Mouse (Mus musculus) lung, embryonic 14.5 days (tissue): ENCODE measurements around the gene Serpine2. TPM values are rescaled to one million over a fixed set of nuclear protein-coding genes. Genes with fewer than 3 reads are reported as not detected.

Experiments
- ATAC-seq: fragments of 200-750 bp; cut with Nextera tagmentation; 2 replicates; pipeline ENCODE4 v1.8.0; 2017; ENCODE audit warnings: mild to moderate bottlenecking, moderate TSS enrichment, moderate library complexity; ENCODE audit not compliant: insufficient read depth
- DNase-seq: peaks from one replicate; pipeline ENCODE4 v3.0.0-alpha.2; 2015
- H3K27ac ChIP-seq: fragments of 300-500 bp; sonication (generic); 2 replicates; pipeline ENCODE4 v1.5.1; 2014; ENCODE audit warnings: low read depth, mild to moderate bottlenecking, moderate library complexity
- H3K27me3 ChIP-seq: fragments of 300-500 bp; sonication (generic); 2 replicates; pipeline ENCODE4 v1.6.1; 2014; ENCODE audit warnings: low read length, control low read depth; ENCODE audit not compliant: insufficient read depth
- H3K36me3 ChIP-seq: fragments of 300-500 bp; sonication (generic); 2 replicates; pipeline ENCODE4 v1.6.1; 2014; ENCODE audit warnings: control low read depth; ENCODE audit not compliant: insufficient read depth
- H3K4me1 ChIP-seq: fragments of 300-500 bp; sonication (generic); 2 replicates; pipeline ENCODE4 v1.6.1; 2014; ENCODE audit warnings: antibody characterized with exemption, control low read depth; ENCODE audit not compliant: insufficient read depth
- H3K4me2 ChIP-seq: fragments of 300-500 bp; sonication (generic); 2 replicates; pipeline ENCODE4 v1.6.1; 2014; ENCODE audit warnings: mild to moderate bottlenecking
- H3K4me3 ChIP-seq: fragments of 300-500 bp; sonication (generic); 2 replicates; pipeline ENCODE4 v1.5.1; 2014; ENCODE audit warnings: low read depth, low read length
- H3K9ac ChIP-seq: fragments of 300-500 bp; sonication (generic); 2 replicates; pipeline ENCODE4 v1.6.1; 2014
- H3K9me3 ChIP-seq: fragments of 300-500 bp; sonication (generic); 2 replicates; pipeline ENCODE4 v1.6.1; 2016; ENCODE audit warnings: low read depth, low read length, control low read depth
- CTCF ChIP-seq: IDR thresholded peaks from 2 replicates; pipeline ENCODE4 v1.5.1; 2016; ENCODE audit warnings: antibody characterized with exemption, low read depth
- WGBS: fragments of 180-500 bp; shearing (Covaris S2); extraction: QIAGEN DNeasy Blood & Tissue Kit; methylation state at CpG from one replicate; pipeline ENCODE4 v1.1.7; 2014; 5-methylcytosine and 5-hydroxymethylcytosine counted together
- polyA plus RNA-seq: library from polyadenylated mRNA; unstranded; fragments of >200 nt; fragmentation: Nextera tagmentation; extraction: Ambion mirVana; gene quantifications from 2 replicates; pipeline ENCODE4 v1.2.1, GENCODE M21; 2014

The Serpine2 gene
- polyA plus RNA-seq: 341 and 345 TPM in 2 replicates

GRCm38 (mm10) chr1:79861130-79861942 is at the start of gene Serpine2:
Serpine2 (minus strand) TSS chr1:79861180.
- WGBS: 10% methylated on average over 6 of the region's 6 CpGs
- H3K27ac ChIP-seq: peak within 1 kb of the TSS; percentile 89
- H3K9ac ChIP-seq: no peak within 1 kb of the TSS
- no peaks in the 10 kb centered on the region for H3K9me3 ChIP-seq
- no peaks in the 10 kb centered on the region for H3K36me3 ChIP-seq
- DNase-seq (peak; percentile 94), ATAC-seq (peak; percentile 18; the same call in 1 of the 2 replicates)
- peak within 1 kb of the TSS; percentile 46 for H3K4me2 ChIP-seq
- H3K4me1 ChIP-seq: peaks cover 23% of the 10 kb centered on the region
- H3K4me3 ChIP-seq: no peak within 1 kb of the TSS
- H3K27me3 ChIP-seq: no peaks in the 10 kb centered on the region
- TF ChIP-seq CTCF: no peak

- peak; percentile 28 for DNase-seq
- no peak overlapping the region for H3K27ac ChIP-seq
- H3K27me3 ChIP-seq: no peaks in the 10 kb centered on the region
- 72% methylated on average over 4 of the region's 4 CpGs for WGBS
- no peaks in the 10 kb centered on the region for H3K4me1 ChIP-seq
- no peak for TF ChIP-seq CTCF
- no peaks in the 10 kb centered on the region for H3K36me3 ChIP-seq
- H3K4me2 ChIP-seq: no peak overlapping the region
- no peak for ATAC-seq
- H3K4me3 ChIP-seq: no peak overlapping the region
- no peak overlapping the region for H3K9ac ChIP-seq
- H3K9me3 ChIP-seq: no peaks in the 10 kb centered on the region
These were observed 46.8 kb upstream of the Serpine2 start for GRCm38 (mm10) chr1:79907811-79908210.

GRCm38 (mm10) chr1:79905241-79905640 is 44.3 kb upstream of the Serpine2 start:
- Histone ChIP-seq H3K4me3 (no peak overlapping the region), H3K4me2 (no peak overlapping the region), H3K9ac (no peak overlapping the region), H3K4me1 (no peaks in the 10 kb centered on the region), H3K36me3 (no peaks in the 10 kb centered on the region), H3K9me3 (no peaks in the 10 kb centered on the region), H3K27me3 (no peaks in the 10 kb centered on the region), H3K27ac (no peak overlapping the region)
- 35% methylated on average over 3 of the region's 3 CpGs for WGBS
- peak; percentile 13 for DNase-seq
- TF ChIP-seq CTCF: no peak
- ATAC-seq: no peak; the same call in 1 of the 2 replicates

- Histone ChIP-seq H3K36me3 (no peaks in the 10 kb centered on the region), H3K9ac (no peak overlapping the region), H3K27me3 (no peaks in the 10 kb centered on the region), H3K27ac (no peak overlapping the region), H3K4me3 (no peak overlapping the region), H3K4me1 (no peaks in the 10 kb centered on the region), H3K4me2 (no peak overlapping the region), H3K9me3 (no peaks in the 10 kb centered on the region)
- DNase-seq (no peak), ATAC-seq (no peak)
- no peak for TF ChIP-seq CTCF
- 78% methylated on average over 2 of the region's 2 CpGs for WGBS
These were observed 41.9 kb upstream of the Serpine2 start for GRCm38 (mm10) chr1:79902901-79903300.

- Histone ChIP-seq H3K27ac (no peak overlapping the region), H3K4me1 (peaks cover 3% of the 10 kb centered on the region; the same call in 1 of the 2 replicates), H3K4me3 (no peak overlapping the region), H3K27me3 (no peaks in the 10 kb centered on the region), H3K36me3 (no peaks in the 10 kb centered on the region), H3K9me3 (no peaks in the 10 kb centered on the region), H3K9ac (no peak overlapping the region), H3K4me2 (no peak overlapping the region)
- 18% methylated on average over 3 of the region's 3 CpGs for WGBS
- ATAC-seq: peak; percentile 75; the same call in 1 of the 2 replicates
- peak; percentile 75 for DNase-seq
- TF ChIP-seq CTCF: no peak
These were observed 21.7 kb upstream of the Serpine2 start for GRCm38 (mm10) chr1:79882648-79883047.

GRCm38 (mm10) chr1:79874741-79875140 is 13.8 kb upstream of the Serpine2 start:
- H3K27ac ChIP-seq: no peak overlapping the region
- DNase-seq (peak; percentile 23), ATAC-seq (peak; percentile 31; the same call in 1 of the 2 replicates)
- no peak overlapping the region for H3K9ac ChIP-seq
- no peaks in the 10 kb centered on the region for H3K36me3 ChIP-seq
- no peak overlapping the region for H3K4me2 ChIP-seq
- 69% methylated on average over 3 of the region's 3 CpGs for WGBS
- no peak for TF ChIP-seq CTCF
- H3K4me1 ChIP-seq: no peaks in the 10 kb centered on the region
- no peaks in the 10 kb centered on the region for H3K9me3 ChIP-seq
- no peaks in the 10 kb centered on the region for H3K27me3 ChIP-seq
- no peak overlapping the region for H3K4me3 ChIP-seq

GRCm38 (mm10) chr1:79860411-79861039 is 455 bp downstream of the Serpine2 start:
- no peaks in the 10 kb centered on the region for H3K9me3 ChIP-seq
- TF ChIP-seq CTCF: no peak
- peak; percentile 70 for ATAC-seq
- no peaks in the 10 kb centered on the region for H3K27me3 ChIP-seq
- peaks cover 23% of the 10 kb centered on the region for H3K4me1 ChIP-seq
- H3K4me3 ChIP-seq: no peak overlapping the region
- WGBS: 19% methylated on average over 12 of the region's 12 CpGs
- H3K36me3 ChIP-seq: no peaks in the 10 kb centered on the region
- H3K27ac ChIP-seq: peak overlapping the region; percentile 89
- H3K9ac ChIP-seq: no peak overlapping the region
- peak overlapping the region; percentile 46 for H3K4me2 ChIP-seq
- DNase-seq: peak; percentile 80
